Mouse (Mus musculus): ENCODE results near the gene Dao. TPM values are rescaled to one million over a fixed set of nuclear protein-coding genes. Genes with fewer than 3 reads are reported as not detected.

Dao gene
- total and polyA plus RNA-seq, 3 experiments, result 1.4 to 3.6 (median 1.9) TPM

GRCm38 (mm10) chr5:114061675-114062074 lies 58.2 kb downstream of the Dao start:
- Histone ChIP-seq H3K79me2 (replicated peaks; ENCODE audit: control insufficient read depth, extremely low read depth, insufficient read depth, poor library complexity, severe bottlenecking) (no peaks in the 10 kb centered on the region), H3K9me3 (replicated peaks; ENCODE audit: low read length) (peaks cover 9% of the 10 kb centered on the region), H3K9ac (ENCODE audit: insufficient read depth, low read depth) (peak overlapping the region; percentile 50), H3K4me3 (replicated peaks in 1 of 3; ENCODE audit: low read depth in 2 of 3, low read length in 2 of 3, poor library complexity in 1 of 3) (no peak overlapping the region), H3K4me2 (ENCODE audit: insufficient read depth, low read depth, poor library complexity, severe bottlenecking) (peak overlapping the region; percentile 30; the same call in 1 of the 2 replicates), H3K27me3 (replicated peaks) (no peaks in the 10 kb centered on the region), H3K27ac (ENCODE audit: insufficient read depth, low read depth) (peak overlapping the region; percentile 80), H3K4me1 (ENCODE audit: control insufficient read depth in 1 of 2, insufficient read depth in 2 of 2) (peaks cover 20 to 54% of the 10 kb centered on the region in 2 experiments), H3K36me3 (replicated peaks in 1 of 2; ENCODE audit: control insufficient read depth in 1 of 2, insufficient read depth in 1 of 2, low read length in 1 of 2) (peaks cover 0 to 7% of the 10 kb centered on the region in 2 experiments)
- dilution Hi-C loops (cut with MboI; ENCODE audit: extremely low pct_ligation_motif_present, extremely low pct_unique_long_range_greater_than_20kb, low sequenced_read_pairs) (no loop called here), in situ Hi-C loops (cut with MboI; ENCODE audit: low pct_ligation_motif_present, low pct_unique_long_range_greater_than_20kb, low sequenced_read_pairs) (no loop called here)
- TF ChIP-seq IRF4 (IDR thresholded peaks at IDR 0.05; ENCODE audit: low read depth, low read length) (peak; percentile 97), ZKSCAN1 (IDR thresholded peaks at IDR 0.05; ENCODE audit: borderline replicate concordance, low read depth, low read length) (no peak), RCOR1 (conservative IDR thresholded peaks at IDR 0.05; ENCODE audit: low read depth, low read length) (no peak), ETS1 (conservative IDR thresholded peaks at IDR 0.05; ENCODE audit: low read depth, low read length) (peak; percentile 87), MAX (IDR thresholded peaks at IDR 0.05; ENCODE audit: low read length) (peak; percentile 37; the same call in 1 of the 2 replicates), USF2 (conservative IDR thresholded peaks at IDR 0.05; ENCODE audit: low read depth, low read length) (no peak), POLR2AphosphoS2 (IDR thresholded peaks at IDR 0.05; ENCODE audit: low read depth, low read length) (no peak), ZC3H11A (IDR thresholded peaks at IDR 0.05; ENCODE audit: low read depth, low read length) (no peak), ZNF384 (IDR thresholded peaks at IDR 0.05; ENCODE audit: low read depth, low read length) (no peak), CTCF (conservative IDR thresholded peaks at IDR 0.05 in 1 of 2, IDR thresholded peaks at IDR 0.05 in 1 of 2; ENCODE audit: low read depth in 2 of 2, low read length in 2 of 2) (peak in 1 of 2 experiments; percentile 39; a peak in 2 of 4 replicates), TCF12 (IDR thresholded peaks at IDR 0.05; ENCODE audit: low read depth, low read length) (peak; percentile 90), UBTF (IDR thresholded peaks at IDR 0.05; ENCODE audit: low read depth, low read length) (no peak; the same call in 1 of the 2 replicates), JUND (conservative IDR thresholded peaks at IDR 0.05; ENCODE audit: low read depth, low read length) (peak; percentile 74), MEF2A (IDR thresholded peaks at IDR 0.05; ENCODE audit: borderline replicate concordance, low read depth, low read length) (peak; percentile 82), EP300 (IDR thresholded peaks at IDR 0.05; ENCODE audit: low read length) (peak; percentile 95), POLR2A (IDR thresholded peaks at IDR 0.05; ENCODE audit: low read depth, low read length) (peak; percentile 39; the same call in 1 of the 2 replicates), MAZ (IDR thresholded peaks at IDR 0.05; ENCODE audit: low read depth, low read length) (peak; percentile 90), PAX5 (IDR thresholded peaks at IDR 0.05; ENCODE audit: low read length) (no peak), MXI1 (IDR thresholded peaks at IDR 0.05; ENCODE audit: low read depth, low read length) (no peak), SMC3 (IDR thresholded peaks at IDR 0.05; ENCODE audit: low read depth, low read length) (peak; percentile 4; the same call in 1 of the 2 replicates), GABPA (IDR thresholded peaks at IDR 0.05; ENCODE audit: insufficient replicate concordance, low read depth, low read length) (no peak), MYC (IDR thresholded peaks at IDR 0.05; ENCODE audit: low read depth, low read length) (no peak), NRF1 (IDR thresholded peaks at IDR 0.05; ENCODE audit: low read depth, low read length) (peak; percentile 76), E2F4 (IDR thresholded peaks at IDR 0.05; ENCODE audit: insufficient replicate concordance, low read depth, low read length) (no peak), BHLHE40 (IDR thresholded peaks at IDR 0.05; ENCODE audit: low read depth, low read length) (peak; percentile 75), SIN3A (IDR thresholded peaks at IDR 0.05; ENCODE audit: low read length) (no peak; the same call in 1 of the 2 replicates), CHD1 (IDR thresholded peaks at IDR 0.05; ENCODE audit: low read depth, low read length) (no peak), KAT2A (IDR thresholded peaks at IDR 0.05; ENCODE audit: insufficient replicate concordance, low read length) (no peak), JUN (IDR thresholded peaks at IDR 0.05; ENCODE audit: insufficient read depth, low read depth, low read length) (peak; percentile 89), RAD21 (IDR thresholded peaks at IDR 0.05; ENCODE audit: low read depth, low read length) (peak; percentile 21), ELF1 (IDR thresholded peaks at IDR 0.05; ENCODE audit: low read depth, low read length) (peak; percentile 65)
- DNase-seq (ENCODE audit: extremely low read depth), result peak; percentile 91

Data from CH12.LX (cell line).